Mouse (Mus musculus) liver, embryonic 13.5 days (tissue): ENCODE results near the gene Eipr1. TPM values are rescaled to one million over a fixed set of nuclear protein-coding genes. Genes with fewer than 3 reads are reported as not detected.

Experiments
- ATAC-seq: fragments of 200-750 bp; cut with Nextera tagmentation; 2 replicates; pipeline ENCODE4 v1.8.0; 2017; ENCODE audit warnings: low read depth, mild to moderate bottlenecking, moderate number of reproducible peaks, moderate library complexity
- DNase-seq: peaks from one replicate; pipeline ENCODE4 v3.0.0; 2022
- H3K27ac ChIP-seq: fragments of 300-500 bp; sonication (generic); 2 replicates; pipeline ENCODE4 v1.5.1; 2015; ENCODE audit warnings: moderate library complexity, mild to moderate bottlenecking, inconsistent platforms
- H3K27me3 ChIP-seq: fragments of 300-500 bp; sonication (generic); 2 replicates; pipeline ENCODE4 v1.6.1; 2015; ENCODE audit warnings: mild to moderate bottlenecking, inconsistent platforms
- H3K36me3 ChIP-seq: fragments of 300-500 bp; sonication (generic); 2 replicates; pipeline ENCODE4 v1.6.1; 2015; ENCODE audit warnings: mild to moderate bottlenecking, inconsistent platforms
- H3K4me1 ChIP-seq: fragments of 300-500 bp; sonication (generic); replicated peaks from 2 replicates; pipeline ENCODE4 v1.6.1; 2015; ENCODE audit warnings: inconsistent platforms
- H3K4me2 ChIP-seq: fragments of 300-500 bp; sonication (generic); 2 replicates; pipeline ENCODE4 v1.6.1; 2015; ENCODE audit warnings: inconsistent platforms, mild to moderate bottlenecking, moderate library complexity
- H3K4me3 ChIP-seq: fragments of 300-500 bp; sonication (generic); replicated peaks from 2 replicates; pipeline ENCODE4 v1.5.1; 2015; ENCODE audit warnings: mild to moderate bottlenecking, inconsistent platforms
- H3K9ac ChIP-seq: fragments of 300-500 bp; sonication (generic); 2 replicates; pipeline ENCODE4 v1.6.1; 2015; ENCODE audit warnings: mild to moderate bottlenecking, inconsistent platforms
- H3K9me3 ChIP-seq: fragments of 300-500 bp; sonication (generic); replicated peaks from 2 replicates; pipeline ENCODE4 v1.6.1; 2016; ENCODE audit warnings: inconsistent platforms
- WGBS: fragments of 180-500 bp; shearing (Covaris S2); methylation state at CpG from one replicate; pipeline ENCODE4 v1.1.7; 2015; ENCODE audit not compliant: insufficient replicate concordance; 5-methylcytosine and 5-hydroxymethylcytosine counted together
- polyA plus RNA-seq: library from polyadenylated mRNA; unstranded; fragments of >200 nt; fragmentation: Nextera tagmentation; extraction: Ambion mirVana; gene quantifications from 2 replicates; pipeline ENCODE4 v1.2.1, GENCODE M21; 2015

The Eipr1 gene
- polyA plus RNA-seq, 1 experiment from 2014 or later = 32.8 TPM

- H3K27me3 ChIP-seq = no peaks in the 10 kb centered on the region
- H3K4me2 ChIP-seq = no peak overlapping the region
- H3K36me3 ChIP-seq = no peaks in the 10 kb centered on the region
- 58% methylated on average over 3 of the region's 3 CpGs for WGBS
- DNase-seq = no peak
- ATAC-seq = no peak
- no peaks in the 10 kb centered on the region for H3K4me1 ChIP-seq
- H3K9me3 ChIP-seq = 0 out of 2 replicates have a peak, but pooled peaks cover 2% of the 10 kb centered on the region
- no peak overlapping the region for H3K4me3 ChIP-seq
- H3K9ac ChIP-seq = no peak overlapping the region
- no peak overlapping the region for H3K27ac ChIP-seq
These were observed 145.0 kb downstream of the Eipr1 start for GRCm38 (mm10) chr12:28896577-28896976.

DNA sequence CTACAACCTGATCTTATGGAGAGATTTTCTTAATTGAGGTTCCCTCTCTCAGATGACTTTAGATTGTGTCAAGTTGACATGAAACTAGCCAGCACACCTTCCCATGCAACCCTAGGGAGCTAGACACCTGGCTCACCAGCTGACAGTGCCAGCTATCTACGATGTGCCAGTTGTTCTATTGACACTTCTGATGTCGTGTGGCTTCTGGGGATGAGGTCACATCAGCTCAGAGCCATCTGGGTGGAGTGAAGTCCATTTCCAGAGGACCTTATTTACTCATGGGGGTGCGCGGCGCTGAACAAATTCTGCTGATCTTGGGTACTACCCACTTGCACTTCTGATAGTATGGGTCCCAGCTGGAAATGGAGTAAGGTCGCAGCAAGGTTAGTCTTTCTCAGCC is 146.7 kb downstream of the Eipr1 start:
- Histone ChIP-seq H3K4me3 (no peak overlapping the region), H3K4me1 (no peaks in the 10 kb centered on the region), H3K9me3 (0 out of 2 replicates have a peak, but pooled peaks cover 2% of the 10 kb centered on the region), H3K36me3 (no peaks in the 10 kb centered on the region), H3K9ac (no peak overlapping the region), H3K27ac (no peak overlapping the region), H3K4me2 (no peak overlapping the region), H3K27me3 (no peaks in the 10 kb centered on the region)
- DNase-seq = no peak
- ATAC-seq = no peak
- 70% methylated on average over 6 of the region's 6 CpGs for WGBS

DNA sequence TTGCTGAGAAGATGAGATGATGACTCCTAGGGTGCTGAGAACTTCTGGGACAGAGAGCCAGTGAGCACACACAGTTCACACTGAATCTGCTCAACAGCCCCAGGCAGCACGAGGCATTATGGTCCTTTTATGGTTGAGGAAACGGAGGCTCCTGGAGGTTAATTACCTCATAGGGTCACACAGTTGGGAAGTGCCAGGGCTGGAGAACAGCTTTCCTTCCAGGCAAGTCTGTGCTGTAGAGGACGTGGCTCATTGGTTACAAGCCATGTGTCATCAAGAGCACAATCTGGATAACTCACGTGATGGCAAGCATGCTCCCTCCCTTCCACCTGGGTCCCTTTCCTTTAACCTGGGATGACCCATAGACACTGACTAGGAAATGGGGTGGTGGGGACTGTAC is 148.1 kb downstream of the Eipr1 start:
- ATAC-seq = no peak

DNA sequence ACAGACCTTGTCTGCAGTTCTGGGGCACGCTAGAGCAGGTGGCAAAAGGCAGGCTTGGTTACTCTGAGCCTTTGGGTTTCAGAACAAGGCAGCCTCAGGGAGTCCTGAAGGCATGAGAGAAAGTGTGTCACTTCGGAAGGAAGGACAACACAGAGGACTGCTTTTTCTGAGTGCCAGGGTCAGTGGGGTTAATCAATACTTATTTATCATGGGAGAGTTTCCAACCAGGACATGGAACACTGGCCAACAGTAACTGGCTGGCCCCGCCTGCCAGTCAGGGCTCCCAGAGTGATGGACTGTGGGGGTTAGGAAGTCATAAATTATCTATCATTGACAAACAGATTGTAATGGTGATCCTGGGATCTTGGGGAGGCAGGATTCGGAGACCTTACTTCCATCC is 148.7 kb downstream of the Eipr1 start:
- Histone ChIP-seq H3K4me1 (0 out of 2 replicates have a peak, but pooled peaks cover 2% of the 10 kb centered on the region), H3K9ac (no peak overlapping the region), H3K27me3 (no peaks in the 10 kb centered on the region), H3K9me3 (0 out of 2 replicates have a peak, but pooled peaks cover 2% of the 10 kb centered on the region), H3K4me2 (no peak overlapping the region), H3K27ac (no peak overlapping the region), H3K4me3 (no peak overlapping the region), H3K36me3 (no peaks in the 10 kb centered on the region)
- ATAC-seq (no peak), DNase-seq (no peak)
- 52% methylated on average over 4 of the region's 4 CpGs for WGBS

More for the DNA sequence above, 148.1 kb downstream of the Eipr1 start:
- Histone ChIP-seq H3K36me3 (no peaks in the 10 kb centered on the region), H3K9ac (no peak overlapping the region), H3K4me1 (no peaks in the 10 kb centered on the region), H3K4me3 (no peak overlapping the region), H3K27ac (no peak overlapping the region), H3K27me3 (no peaks in the 10 kb centered on the region), H3K4me2 (no peak overlapping the region), H3K9me3 (0 out of 2 replicates have a peak, but pooled peaks cover 2% of the 10 kb centered on the region)
- WGBS = 49% methylated on average over 4 of the region's 4 CpGs
- DNase-seq = no peak

- Histone ChIP-seq H3K4me1 (0 out of 2 replicates have a peak, but pooled peaks cover 4% of the 10 kb centered on the region), H3K4me2 (no peak overlapping the region), H3K36me3 (no peaks in the 10 kb centered on the region), H3K9ac (no peak overlapping the region), H3K27me3 (no peaks in the 10 kb centered on the region), H3K4me3 (no peak overlapping the region), H3K9me3 (0 out of 2 replicates have a peak, but pooled peaks cover 2% of the 10 kb centered on the region), H3K27ac (no peak overlapping the region)
- WGBS = 64% methylated on average over 3 of the region's 3 CpGs
- ATAC-seq (no peak), DNase-seq (no peak)
These were observed 150.5 kb downstream of the Eipr1 start for GRCm38 (mm10) chr12:28902132-28902531.

DNA sequence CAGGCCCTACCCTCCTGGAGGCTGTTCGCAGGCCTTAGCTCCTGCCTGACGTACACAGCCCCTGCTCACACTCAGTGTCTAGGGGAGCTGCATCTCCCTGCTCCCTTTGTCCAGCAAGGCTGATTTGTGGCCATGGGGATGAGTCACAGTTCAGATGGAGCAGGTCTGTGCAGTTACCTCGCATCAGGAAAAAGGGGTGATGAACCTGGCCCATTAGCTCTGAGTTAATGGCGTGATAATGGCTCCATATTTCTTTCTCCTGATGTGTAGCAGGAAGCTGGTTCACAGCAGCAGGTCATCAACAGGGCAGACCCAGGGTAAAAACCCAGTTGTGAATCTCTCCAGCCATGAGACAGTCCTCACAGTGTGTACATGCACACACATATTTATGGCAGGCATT is 151.5 kb downstream of the Eipr1 start:
- no peak overlapping the region for H3K27ac ChIP-seq
- DNase-seq (no peak), ATAC-seq (no peak)
- no peaks in the 10 kb centered on the region for H3K27me3 ChIP-seq
- 0 out of 2 replicates have a peak, but pooled peaks cover 2% of the 10 kb centered on the region for H3K9me3 ChIP-seq
- no peak overlapping the region for H3K4me3 ChIP-seq
- WGBS = 62% methylated on average over 4 of the region's 4 CpGs
- H3K4me1 ChIP-seq = 0 out of 2 replicates have a peak, but pooled peaks cover 4% of the 10 kb centered on the region
- no peaks in the 10 kb centered on the region for H3K36me3 ChIP-seq
- H3K9ac ChIP-seq = no peak overlapping the region
- no peak overlapping the region for H3K4me2 ChIP-seq

DNA sequence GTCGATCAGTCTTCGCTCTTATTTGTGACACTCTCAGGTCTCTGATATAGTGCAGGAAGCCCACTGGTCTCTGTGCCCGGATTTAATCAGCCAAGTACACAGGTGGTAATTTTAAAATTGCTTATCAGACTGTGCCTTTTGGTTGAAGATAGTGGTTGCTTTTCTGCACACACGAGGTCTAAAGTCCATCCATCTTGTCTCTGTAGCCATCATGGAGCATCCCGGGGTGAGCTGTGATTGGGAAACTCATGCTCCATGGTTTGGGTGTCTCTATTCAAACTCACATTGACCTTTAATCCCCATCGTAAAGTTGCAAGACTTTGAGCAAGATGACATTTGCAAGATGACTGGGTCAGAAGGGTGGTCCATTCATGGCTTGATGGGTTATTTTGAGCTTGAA is 153.9 kb downstream of the Eipr1 start:
- no peak overlapping the region for H3K4me2 ChIP-seq
- DNase-seq (no peak), ATAC-seq (no peak)
- no peak overlapping the region for H3K9ac ChIP-seq
- H3K4me1 ChIP-seq = 0 out of 2 replicates have a peak, but pooled peaks cover 4% of the 10 kb centered on the region
- WGBS = 50% methylated on average over 6 of the region's 6 CpGs
- H3K27me3 ChIP-seq = no peaks in the 10 kb centered on the region
- no peak overlapping the region for H3K4me3 ChIP-seq
- H3K27ac ChIP-seq = no peak overlapping the region
- 0 out of 2 replicates have a peak, but pooled peaks cover 2% of the 10 kb centered on the region for H3K9me3 ChIP-seq
- no peaks in the 10 kb centered on the region for H3K36me3 ChIP-seq

- WGBS = 52% methylated on average over 1 of the region's 1 CpGs
- DNase-seq = no peak
- no peak overlapping the region for H3K4me3 ChIP-seq
These were observed 154.4 kb downstream of the Eipr1 start for GRCm38 (mm10) chr12:28906016-28906415.

GRCm38 (mm10) chr12:28906809-28907297 is 155.2 kb downstream of the Eipr1 start:
- no peak for ATAC-seq
- H3K9ac ChIP-seq = no peak overlapping the region
- H3K27me3 ChIP-seq = no peaks in the 10 kb centered on the region
- 0 out of 2 replicates have a peak, but pooled peaks cover 6% of the 10 kb centered on the region for H3K4me1 ChIP-seq
- 39% methylated on average over 7 of the region's 7 CpGs for WGBS
- no peak for DNase-seq
- H3K4me3 ChIP-seq = no peak overlapping the region
- H3K36me3 ChIP-seq = no peaks in the 10 kb centered on the region
- no peaks in the 10 kb centered on the region for H3K9me3 ChIP-seq
- H3K27ac ChIP-seq = no peak overlapping the region
- H3K4me2 ChIP-seq = no peak overlapping the region

More at GRCm38 (mm10) chr12:28906016-28906415, 154.4 kb downstream of the Eipr1 start:
- H3K9ac ChIP-seq = no peak overlapping the region
- H3K36me3 ChIP-seq = no peaks in the 10 kb centered on the region
- H3K27me3 ChIP-seq = no peaks in the 10 kb centered on the region
- no peak overlapping the region for H3K4me2 ChIP-seq
- H3K4me1 ChIP-seq = 0 out of 2 replicates have a peak, but pooled peaks cover 4% of the 10 kb centered on the region
- 0 out of 2 replicates have a peak, but pooled peaks cover under 1% of the 10 kb centered on the region for H3K9me3 ChIP-seq
- ATAC-seq = no peak
- H3K27ac ChIP-seq = no peak overlapping the region

DNA sequence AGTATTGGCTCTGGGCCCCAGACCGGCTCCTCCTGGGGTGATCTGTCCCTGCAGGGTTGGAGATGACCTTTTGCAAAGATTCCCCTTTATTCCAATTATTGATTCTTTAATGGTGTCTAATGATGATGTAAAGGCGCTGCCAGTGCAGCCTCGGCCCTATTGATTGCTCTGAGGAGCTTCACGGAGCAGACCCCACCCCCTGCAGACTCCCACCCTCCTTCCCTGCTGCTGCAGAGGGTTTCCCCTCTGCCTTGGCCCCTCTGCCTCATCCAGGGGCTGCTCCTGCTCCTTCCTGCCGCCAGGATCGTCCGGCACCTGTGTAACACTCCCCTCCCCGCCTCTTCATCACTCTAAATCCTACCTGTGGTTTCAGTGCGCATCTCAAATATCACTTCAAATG is 156.2 kb downstream of the Eipr1 start:
- H3K4me2 ChIP-seq = no peak overlapping the region
- H3K27me3 ChIP-seq = no peaks in the 10 kb centered on the region
- DNase-seq (no peak), ATAC-seq (no peak)
- 35% methylated on average over 9 of the region's 9 CpGs for WGBS
- 0 out of 2 replicates have a peak, but pooled peaks cover 8% of the 10 kb centered on the region for H3K4me1 ChIP-seq
- no peak overlapping the region for H3K27ac ChIP-seq
- H3K9me3 ChIP-seq = no peaks in the 10 kb centered on the region
- H3K9ac ChIP-seq = no peak overlapping the region
- no peak overlapping the region for H3K4me3 ChIP-seq
- no peaks in the 10 kb centered on the region for H3K36me3 ChIP-seq

DNA sequence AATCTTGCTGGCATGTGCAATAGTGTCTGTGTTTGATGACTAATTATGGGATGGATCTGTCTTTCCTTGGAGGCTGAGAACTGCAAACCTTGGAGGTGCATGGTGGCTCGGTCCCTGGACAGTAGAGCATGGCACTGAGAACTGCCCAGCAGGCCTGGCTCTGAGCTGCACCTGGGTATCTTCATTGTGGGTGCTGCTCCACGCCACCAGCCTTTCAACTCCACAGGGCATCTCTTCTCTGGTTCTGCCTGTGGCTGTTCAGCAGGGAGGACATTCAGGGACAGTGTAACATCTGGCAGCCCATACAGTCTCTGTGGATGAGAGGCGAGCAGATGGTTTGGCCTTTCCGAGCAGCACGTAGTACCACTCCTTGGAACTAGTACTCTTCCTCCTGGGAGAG is 158.2 kb downstream of the Eipr1 start:
- Histone ChIP-seq H3K4me3 (no peak overlapping the region), H3K9ac (no peak overlapping the region), H3K9me3 (no peaks in the 10 kb centered on the region), H3K4me2 (no peak overlapping the region), H3K27ac (no peak overlapping the region), H3K36me3 (no peaks in the 10 kb centered on the region), H3K27me3 (no peaks in the 10 kb centered on the region), H3K4me1 (0 out of 2 replicates have a peak, but pooled peaks cover 8% of the 10 kb centered on the region)
- DNase-seq (no peak), ATAC-seq (no peak)
- 65% methylated on average over 5 of the region's 5 CpGs for WGBS

DNA sequence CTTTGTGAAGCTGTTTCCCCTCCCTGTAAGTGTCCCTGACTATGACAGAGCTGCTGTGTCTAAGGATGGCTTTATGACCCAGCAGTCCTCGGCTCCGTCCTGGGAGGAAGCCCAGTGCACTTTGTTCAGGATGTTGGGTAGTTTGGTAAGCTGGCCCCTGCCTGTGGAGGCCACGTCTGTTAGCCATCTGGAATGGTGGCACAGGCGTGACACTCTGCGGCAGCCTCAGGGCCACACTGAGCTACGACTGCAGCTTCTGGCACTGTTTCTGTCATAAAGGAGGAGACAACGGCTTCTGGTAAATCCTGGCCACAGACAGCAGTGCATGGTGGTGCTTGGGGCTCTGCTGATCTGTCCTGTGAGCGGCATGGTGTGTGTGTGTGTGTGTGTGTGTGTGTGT is 159.0 kb downstream of the Eipr1 start:
- H3K4me1 ChIP-seq = 0 out of 2 replicates have a peak, but pooled peaks cover 4% of the 10 kb centered on the region
- ATAC-seq (no peak), DNase-seq (no peak)
- 60% methylated on average over 8 of the region's 8 CpGs for WGBS
- no peaks in the 10 kb centered on the region for H3K27me3 ChIP-seq
- no peak overlapping the region for H3K4me2 ChIP-seq
- no peak overlapping the region for H3K27ac ChIP-seq
- no peak overlapping the region for H3K4me3 ChIP-seq
- no peaks in the 10 kb centered on the region for H3K9me3 ChIP-seq
- H3K9ac ChIP-seq = no peak overlapping the region
- no peaks in the 10 kb centered on the region for H3K36me3 ChIP-seq
